Mouse (Mus musculus): Measurements from ENCODE around the gene Olfr644. TPM values are rescaled to one million over a fixed set of nuclear protein-coding genes. Genes with fewer than 3 reads are reported as not detected.

The Olfr644 gene
- total RNA-seq (2023), result not detected

DNA sequence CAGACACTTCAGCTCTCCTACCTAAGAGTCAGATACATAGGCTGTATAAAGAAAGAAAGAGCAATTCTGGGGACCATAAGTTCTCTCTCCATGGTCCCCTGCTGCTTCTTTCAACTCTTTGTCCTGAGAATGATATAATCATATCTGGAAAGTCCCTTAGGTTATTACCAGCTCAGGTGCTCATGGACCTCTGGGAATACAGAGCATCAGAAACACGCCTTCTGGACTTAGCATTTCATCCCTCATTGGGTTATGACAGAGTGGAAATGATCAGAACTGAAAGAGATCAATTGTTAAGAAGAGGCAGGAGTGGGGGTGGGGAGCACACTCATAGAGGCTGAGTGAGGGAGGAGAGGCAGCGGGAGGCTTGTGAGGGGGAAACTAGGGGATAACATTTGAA, at the start of gene Olfr644:
Gene Olfr644, minus strand, starts transcription at position 101 of the 400 bp plus-strand sequence.

GRCm38 (mm10) chr7:104104757-104104972, 33.0 kb upstream of the Olfr644 start, which contains the start of gene Olfr646:
TSS of gene Olfr646 (plus strand) at chr7:104104873.

DNA sequence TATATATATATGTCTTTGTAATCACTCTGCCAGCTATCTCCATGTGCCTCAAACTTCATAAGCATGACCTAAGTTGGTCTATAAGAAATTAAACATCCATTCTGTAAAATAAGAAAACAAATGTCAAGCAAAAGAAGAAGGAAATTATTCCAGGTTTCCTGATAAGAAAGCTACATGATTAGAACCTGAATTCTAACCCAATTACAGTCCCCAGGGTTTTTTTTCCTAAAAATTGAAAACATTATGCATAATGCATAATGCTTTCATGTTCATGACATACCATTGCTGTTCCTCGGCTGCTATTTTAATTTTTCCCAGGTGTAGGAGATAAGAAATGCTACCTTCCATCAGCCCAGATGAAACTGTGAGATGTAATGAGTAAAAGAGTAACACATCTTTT, 13.7 kb upstream of the Olfr644 start, which contains the start of gene Olfr645:
Gene Olfr645, minus strand, starts transcription at position 101 of the 400 bp plus-strand sequence.

GRCm38 (mm10) chr7:104061345-104061744, 10.3 kb downstream of the Olfr644 start, which contains the start of gene 4930516K23Rik:
TSS of gene 4930516K23Rik (minus strand) at chr7:104061445.

GRCm38 (mm10) chr7:104052566-104052965, 19.1 kb downstream of the Olfr644 start, which contains the start of gene Olfr642:
TSS of gene Olfr642 (minus strand) at chr7:104052666.

GRCm38 (mm10) chr7:104035145-104035544, 36.5 kb downstream of the Olfr644 start, which contains the start of gene Olfr641:
TSS of gene Olfr641 (plus strand) at chr7:104035445.

DNA sequence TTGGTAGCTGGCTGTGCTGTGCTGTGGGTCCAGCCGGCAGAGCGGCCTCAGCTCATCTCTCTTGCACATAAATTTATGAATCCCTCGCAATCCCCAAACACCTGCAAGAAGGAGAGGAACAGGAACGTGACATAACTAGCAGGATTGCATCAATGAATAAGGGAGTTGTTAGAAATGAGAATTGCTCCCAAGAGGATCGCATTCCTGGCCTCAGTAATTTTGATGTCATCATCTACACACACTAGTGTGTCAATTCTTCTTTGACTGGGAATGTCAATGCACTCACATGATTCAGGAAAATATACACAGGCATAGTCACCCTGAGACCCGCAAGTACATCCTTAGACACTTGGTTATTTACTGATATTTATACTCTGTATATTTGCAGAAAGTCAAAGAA, 46.2 kb downstream of the Olfr644 start, which contains the start of gene Olfr640:
Gene Olfr640, minus strand, starts transcription at position 101 of the 400 bp plus-strand sequence.

GRCm38 (mm10) chr7:104017203-104017602, 54.5 kb downstream of the Olfr644 start, which contains the start of gene Olfr639:
TSS of gene Olfr639 (minus strand) at chr7:104017303.

Other genes with a start within 250 kb of the Olfr644 start
- gene Hbb-bs, start 243.8 kb downstream of the Olfr644 start, total RNA-seq (2023), result 100 to 1,000 TPM in 1 of 2 experiments, 10 to 100 TPM in 1; 22.4 to 295 TPM
- not detected for gene Hbb-bh2, start 231.3 kb downstream of the Olfr644 start, total RNA-seq (2023)
- not detected for gene Hbb-bh1, start 228.7 kb downstream of the Olfr644 start, total RNA-seq (2023)
- not detected for gene Hbb-y, start 218.7 kb downstream of the Olfr644 start, total RNA-seq (2023)
- not detected for gene Olfr66, start 185.6 kb downstream of the Olfr644 start, total RNA-seq (2023)
- not detected for gene Olfr64, start 177.4 kb downstream of the Olfr644 start, total RNA-seq (2023)
- not detected for gene Olfr65, start 168.4 kb downstream of the Olfr644 start, total RNA-seq (2023)
- gene Olfr631, start 143.0 kb downstream of the Olfr644 start, total RNA-seq (2023), result not detected
- gene Olfr632, start 137.5 kb downstream of the Olfr644 start, total RNA-seq (2023), result not detected
- not detected for gene Olfr633, start 127.4 kb downstream of the Olfr644 start, total RNA-seq (2023)
- gene Olfr635, start 100.7 kb downstream of the Olfr644 start, total RNA-seq (2023), result not detected
- not detected for gene Olfr638, start 73.1 kb downstream of the Olfr644 start, total RNA-seq (2023)
- gene Olfr639, start 54.6 kb downstream of the Olfr644 start, total RNA-seq (2023), result not detected
- not detected for gene Olfr640, start 46.3 kb downstream of the Olfr644 start, total RNA-seq (2023)
- gene Olfr641, start 36.4 kb downstream of the Olfr644 start, total RNA-seq (2023), result not detected
- gene Olfr642, start 19.2 kb downstream of the Olfr644 start, total RNA-seq (2023), result not detected
- not detected for gene 4930516K23Rik, start 10.4 kb downstream of the Olfr644 start, total RNA-seq (2023)
- not detected for gene Olfr645, start 13.6 kb upstream of the Olfr644 start, total RNA-seq (2023)
- gene Olfr646, start 33.0 kb upstream of the Olfr644 start, total RNA-seq (2023), result not detected
- gene Ubqln5, start 58.0 kb upstream of the Olfr644 start, total RNA-seq (2023), result not detected
- not detected for gene Olfr643, start 65.5 kb upstream of the Olfr644 start, total RNA-seq (2023)
- not detected for gene Ubqln3, start 71.4 kb upstream of the Olfr644 start, total RNA-seq (2023)
- gene Ubqlnl, start 78.7 kb upstream of the Olfr644 start, total RNA-seq (2023), result not detected
- not detected for gene Olfm5, start 93.0 kb upstream of the Olfr644 start, total RNA-seq (2023)
- not detected for gene Olfr648, start 111.5 kb upstream of the Olfr644 start, total RNA-seq (2023)
- gene Olfr649, start 124.1 kb upstream of the Olfr644 start, total RNA-seq (2023), result not detected
- under 1 TPM; 0.39 to 0.70 TPM for gene Trim6, start 146.9 kb upstream of the Olfr644 start, total RNA-seq (2023)
- 10 to 100 TPM; 67.2 to 84.3 TPM for gene Trim34a, start 172.6 kb upstream of the Olfr644 start, total RNA-seq (2023)
- gene Trim5, start 216.2 kb upstream of the Olfr644 start, total RNA-seq (2023), result 10 to 100 TPM; 30.7 to 37.6 TPM
- 100 to 1,000 TPM; 121 to 151 TPM for gene Trim12a, start 243.6 kb upstream of the Olfr644 start, total RNA-seq (2023)

All from B cell, adult 67 days (primary cell).